Mouse (Mus musculus) adrenal gland, postnatal 25 days (tissue): ENCODE measurements at regions not wholly inside any gene's neighbourhood (a gene's known extent, or its start where the extent isn't known, plus 50 kb on each side); places are given as distances from the start of the nearest gene placed in this dataset.
"Not testable (repeated sequence)": the region's sequence is repeated elsewhere in the genome, so short reads cannot be mapped to it uniquely, and the experiment has no call there.

ENCODE experiments used
- DNase-seq: peaks from one replicate; pipeline ENCODE4 v3.0.0; 2021; ENCODE audit warnings: mixed read lengths

GRCm38 (mm10) chr9:84461441-84461840 is 536.5 kb downstream of the Bckdhb start:
- DNase-seq: no peak

GRCm38 (mm10) chr9:84466741-84467140 is 541.8 kb downstream of the Bckdhb start:
- peak; percentile 6 for DNase-seq

GRCm38 (mm10) chr9:84472696-84473095 is 547.8 kb downstream of the Bckdhb start:
- DNase-seq: no peak

- DNase-seq: no peak
These were observed 551.0 kb downstream of the Bckdhb start for GRCm38 (mm10) chr9:84475906-84476305.

GRCm38 (mm10) chr9:84499507-84499906 is 574.6 kb downstream of the Bckdhb start:
- DNase-seq: no peak

GRCm38 (mm10) chr9:84502981-84503380 is 578.0 kb downstream of the Bckdhb start:
- DNase-seq: not testable (repeated sequence)

- DNase-seq: no peak
These were observed 592.1 kb downstream of the Bckdhb start for GRCm38 (mm10) chr9:84517064-84517463.

- no peak for DNase-seq
These were observed 620.5 kb downstream of the Bckdhb start for GRCm38 (mm10) chr9:84545431-84545830.

GRCm38 (mm10) chr9:84548012-84548660 is 623.2 kb downstream of the Bckdhb start:
- DNase-seq: no peak

- DNase-seq: no peak
These were observed 630.3 kb downstream of the Bckdhb start for GRCm38 (mm10) chr9:84555237-84555636.

- no peak for DNase-seq
These were observed 631.4 kb downstream of the Bckdhb start for GRCm38 (mm10) chr9:84556261-84556844.

GRCm38 (mm10) chr9:84558346-84558745 is 633.4 kb downstream of the Bckdhb start:
- DNase-seq: no peak

- no peak for DNase-seq
These were observed 644.6 kb downstream of the Bckdhb start for GRCm38 (mm10) chr9:84569533-84569932.

- no peak for DNase-seq
These were observed 652.8 kb downstream of the Bckdhb start for GRCm38 (mm10) chr9:84577781-84578180.

GRCm38 (mm10) chr9:84587791-84588190 is 662.8 kb downstream of the Bckdhb start:
- DNase-seq: no peak

- DNase-seq: no peak
These were observed 669.8 kb downstream of the Bckdhb start for GRCm38 (mm10) chr9:84594724-84595123.
